11 mouse cellular contexts compared by ENCODE assay signal in the genomic region with DNA sequence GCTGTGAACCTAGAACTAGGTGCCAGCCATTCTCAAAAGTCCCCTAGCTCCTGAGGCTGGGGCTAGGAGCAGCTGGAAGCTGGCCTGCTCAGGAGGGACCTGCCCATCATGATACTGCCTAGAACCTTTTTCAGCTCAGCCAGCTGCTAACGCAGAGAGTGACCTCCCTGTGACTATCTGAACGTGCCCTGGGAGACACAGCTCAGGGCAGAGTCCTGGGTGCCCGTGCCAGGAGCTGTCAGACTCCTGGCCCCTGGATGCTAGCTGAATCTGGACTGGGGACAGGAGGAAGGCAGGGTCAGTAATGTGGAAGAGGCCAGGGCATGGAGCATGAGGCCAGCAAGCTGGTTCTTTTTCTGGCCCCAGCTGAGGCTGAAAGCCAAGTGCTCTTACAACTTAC. TPM values are rescaled to one million over a fixed set of nuclear protein-coding genes. Genes with fewer than 3 reads are reported as not detected.
DNase-seq lines count a peak whose midpoint lies in the region; ATAC-seq lines count a peak whose summit lies in the region.
"Had no signal": no experiment of that assay in that cellular context is flagged by ENCODE, and none has a peak within 500 bp of the region (broad histone marks: within the 10 kb centered on the region; RNA-seq: fewer than 3 reads in every experiment).

No protein-coding gene starts in this region.

- H3K4me1 ChIP-seq in embryonic facial prominence, embryonic 13.5 days = no peaks in the 10 kb centered on the region
- peaks cover 60% of the 10 kb centered on the region for H3K4me1 ChIP-seq in heart, embryonic 10.5 days
- H3K4me1 ChIP-seq in limb, embryonic 10.5 days = peaks cover 14% of the 10 kb centered on the region
- no peaks in the 10 kb centered on the region for H3K4me1 ChIP-seq in hindbrain, embryonic 16.5 days (ENCODE audit: control insufficient read depth, insufficient read depth, low read depth, low read length)
- H3K4me1 ChIP-seq: lung, embryonic 15.5 days had no signal

- H3K9me3 ChIP-seq in embryonic facial prominence, embryonic 13.5 days = no peaks in the 10 kb centered on the region
- H3K9me3 ChIP-seq in heart, embryonic 10.5 days = no peaks in the 10 kb centered on the region
- no peaks in the 10 kb centered on the region for H3K9me3 ChIP-seq in limb, embryonic 10.5 days (replicated peaks)
- H3K9me3 ChIP-seq in hindbrain, embryonic 16.5 days (ENCODE audit: control insufficient read depth, low read length) = no peaks in the 10 kb centered on the region
- H3K9me3 ChIP-seq: lung, embryonic 15.5 days had no signal

- no peak overlapping the region for H3K27ac ChIP-seq in embryonic facial prominence, embryonic 13.5 days
- H3K27ac ChIP-seq in heart, embryonic 10.5 days = peak overlapping the region; percentile 75
- 0 out of 2 replicates have a peak overlapping the region, but pooled peaks have one; percentile 1 for H3K27ac ChIP-seq in limb, embryonic 10.5 days
- no peak overlapping the region for H3K27ac ChIP-seq in hindbrain, embryonic 16.5 days (ENCODE audit: low read depth, low read length)
- H3K27ac ChIP-seq: lung, embryonic 15.5 days had no signal

- no peak overlapping the region for H3K4me2 ChIP-seq in embryonic facial prominence, embryonic 13.5 days
- H3K4me2 ChIP-seq in hindbrain, embryonic 16.5 days (ENCODE audit: low read length) = no peak overlapping the region
- H3K4me2 ChIP-seq: lung, embryonic 15.5 days had no signal

- H3K4me3 ChIP-seq in embryonic facial prominence, embryonic 13.5 days = no peak overlapping the region
- H3K4me3 ChIP-seq in heart, embryonic 10.5 days = peak overlapping the region; percentile 27
- no peak overlapping the region for H3K4me3 ChIP-seq in limb, embryonic 10.5 days
- H3K4me3 ChIP-seq in hindbrain, embryonic 16.5 days (ENCODE audit: low read length) = no peak overlapping the region
- H3K4me3 ChIP-seq: lung, embryonic 15.5 days had no signal

- no peaks in the 10 kb centered on the region for H3K27me3 ChIP-seq in embryonic facial prominence, embryonic 13.5 days
- no peaks in the 10 kb centered on the region for H3K27me3 ChIP-seq in heart, embryonic 10.5 days (ENCODE audit: insufficient read depth, poor library complexity, severe bottlenecking)
- H3K27me3 ChIP-seq in limb, embryonic 10.5 days (ENCODE audit: low read depth, poor library complexity, severe bottlenecking) = no peaks in the 10 kb centered on the region
- no peaks in the 10 kb centered on the region for H3K27me3 ChIP-seq in hindbrain, embryonic 16.5 days (replicated peaks; ENCODE audit: control insufficient read depth, insufficient read depth, low read length)
- H3K27me3 ChIP-seq: lung, embryonic 15.5 days had no signal

- H3K36me3 ChIP-seq in embryonic facial prominence, embryonic 13.5 days = peaks cover 77% of the 10 kb centered on the region
- H3K36me3 ChIP-seq in heart, embryonic 10.5 days = peaks cover 42% of the 10 kb centered on the region
- H3K36me3 ChIP-seq in limb, embryonic 10.5 days = peaks cover 72% of the 10 kb centered on the region
- H3K36me3 ChIP-seq in hindbrain, embryonic 16.5 days (ENCODE audit: control insufficient read depth, insufficient read depth, low read length) = no peaks in the 10 kb centered on the region; the same call in 1 of the 2 replicates

- ATAC-seq in embryonic facial prominence, embryonic 13.5 days (ENCODE audit: insufficient number of reproducible peaks, insufficient read depth, low FRiP score, low TSS enrichment, low read depth) = no peak
- ATAC-seq in cerebellum, adult (ENCODE audit: insufficient number of reproducible peaks, low FRiP score, low TSS enrichment) = no peak
- no peak for ATAC-seq in hindbrain, embryonic 16.5 days
- ATAC-seq: forebrain, embryonic 16.5 days had no signal

- 88% methylated on average over 3 of the region's 3 CpGs for WGBS in embryonic facial prominence, embryonic 13.5 days
- 68% methylated on average over 3 of the region's 3 CpGs for WGBS in heart, embryonic 10.5 days
- WGBS in limb, embryonic 10.5 days = 92% methylated on average over 3 of the region's 3 CpGs
- WGBS in hindbrain, embryonic 16.5 days = 74% methylated on average over 3 of the region's 3 CpGs

- 0 out of 2 replicates have a peak overlapping the region, but pooled peaks have one; percentile 32 for H3K9ac ChIP-seq in embryonic facial prominence, embryonic 13.5 days
- H3K9ac ChIP-seq in hindbrain, embryonic 16.5 days (ENCODE audit: low read depth, low read length) = no peak overlapping the region
- H3K9ac ChIP-seq: lung, embryonic 15.5 days had no signal

- DNase-seq in adrenal gland, postnatal 10 days = peak; percentile 14
- no peak for DNase-seq in adrenal gland, postnatal 36 days
- DNase-seq in heart, embryonic 10.5 days (ENCODE audit: low spot score) = no peak
- DNase-seq in limb, embryonic 10.5 days (ENCODE audit: low spot score) = no peak
- DNase-seq in right cerebral cortex, adult 2 months (ENCODE audit: low spot score in 2 of 2) = no peak
- DNase-seq: embryo, embryonic 11 days had no signal

RNA-seq across cellular contexts. Expression of a gene that starts 22.1 kb away (rescaled TPM):
- 10 to 100 TPM; 21.1 to 22.7 TPM for total RNA-seq in adrenal gland, postnatal 10 days (2021)
- 10 to 100 TPM; 24.2 to 24.8 TPM for total RNA-seq in adrenal gland, postnatal 36 days (2021)
- polyA plus RNA-seq in embryonic facial prominence, embryonic 13.5 days (2015; fragmentation: Nextera tagmentation; extraction: Ambion mirVana) = 28.4 and 28.8 TPM in 2 replicates
- polyA plus RNA-seq in heart, embryonic 10.5 days (2016; fragmentation: Nextera tagmentation; extraction: Ambion mirVana) = 27.8 and 31.4 TPM in 2 replicates
- polyA plus RNA-seq in limb, embryonic 10.5 days (2016; fragmentation: Nextera tagmentation; extraction: Ambion mirVana) = 37.4 and 45.1 TPM in 2 replicates
- polyA plus RNA-seq in hindbrain, embryonic 16.5 days (2015; fragmentation: Nextera tagmentation; extraction: Ambion mirVana) = 21.4 and 21.9 TPM in 2 replicates

Comparison
In these comparisons a context has a peak if more than half of its experiments do, and no peak if none do; other contexts are left out.
1. H3K27ac ChIP-seq: peak in heart, embryonic 10.5 days (single experiment) and limb, embryonic 10.5 days (single experiment); none in embryonic facial prominence, embryonic 13.5 days (single experiment) and hindbrain, embryonic 16.5 days (single experiment).